Comparison of ENCODE assay signal across 9 mouse cellular contexts in the genomic region with DNA sequence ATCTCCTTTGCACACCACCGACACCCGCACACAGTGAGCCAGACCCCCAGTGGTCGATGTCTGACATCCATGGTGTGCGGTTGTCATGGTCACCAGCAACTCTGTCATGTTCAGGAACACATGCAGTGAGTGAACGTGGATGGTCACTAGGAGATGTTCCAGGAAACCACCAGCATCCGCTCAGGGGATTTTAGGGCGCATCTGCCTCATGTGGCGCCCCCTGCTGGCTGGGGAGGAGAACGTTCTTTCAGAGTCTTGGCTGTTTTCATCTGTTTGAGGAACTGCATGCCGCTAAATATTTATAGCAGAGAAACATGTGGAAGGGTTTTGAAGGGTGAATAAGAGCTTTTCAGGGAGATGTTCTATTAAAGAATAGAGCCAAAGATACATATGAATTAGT.
DNase-seq lines count a peak whose midpoint lies in the region; ATAC-seq and TF ChIP-seq lines count a peak whose summit lies in the region.
"Had no signal": no experiment of that assay in that cellular context is flagged by ENCODE, and none has a peak within 500 bp of the region (broad histone marks: within the 10 kb centered on the region; RNA-seq: fewer than 3 reads in every experiment).

No protein-coding gene starts in this region.

- H3K27ac ChIP-seq in forebrain, embryonic 11.5 days (ENCODE audit: low read depth, low read length), result no peak overlapping the region
- H3K27ac ChIP-seq in forebrain, embryonic 15.5 days (replicated peaks), result no peak overlapping the region
- no peak overlapping the region for H3K27ac ChIP-seq in olfactory bulb, adult 2 months (ENCODE audit: insufficient read depth, low read depth, low read length)
- H3K27ac ChIP-seq: embryonic facial prominence, embryonic 13.5 days had no signal

- no peak overlapping the region for H3K4me3 ChIP-seq in forebrain, embryonic 11.5 days (ENCODE audit: low read depth, low read length)
- H3K4me3 ChIP-seq in forebrain, embryonic 15.5 days, result no peak overlapping the region
- no peak overlapping the region for H3K4me3 ChIP-seq in lung, adult 2 months (replicated peaks; ENCODE audit: extremely low read depth, low read depth, low read length)
- no peak overlapping the region for H3K4me3 ChIP-seq in olfactory bulb, adult 2 months (ENCODE audit: insufficient read depth, low read depth, low read length)
- H3K4me3 ChIP-seq: embryonic facial prominence, embryonic 13.5 days had no signal

- no peak for ATAC-seq in forebrain, embryonic 11.5 days (replicated peaks; ENCODE audit: low FRiP score)
- no peak for ATAC-seq in forebrain, embryonic 15.5 days (replicated peaks)

- no peaks in the 10 kb centered on the region for H3K9me3 ChIP-seq in forebrain, embryonic 11.5 days (ENCODE audit: control insufficient read depth, low read length)
- H3K9me3 ChIP-seq in forebrain, embryonic 15.5 days, result no peaks in the 10 kb centered on the region
- H3K9me3 ChIP-seq: embryonic facial prominence, embryonic 13.5 days had no signal

- H3K27me3 ChIP-seq in forebrain, embryonic 11.5 days (ENCODE audit: control insufficient read depth, insufficient read depth, low read length), result no peaks in the 10 kb centered on the region
- no peaks in the 10 kb centered on the region for H3K27me3 ChIP-seq in forebrain, embryonic 15.5 days

- WGBS in forebrain, embryonic 11.5 days, result 67% methylated on average over 10 of the region's 10 CpGs
- 64% methylated on average over 10 of the region's 10 CpGs for WGBS in forebrain, embryonic 15.5 days
- 64% methylated on average over 10 of the region's 10 CpGs for WGBS in lung, adult 2 months
- 55% methylated on average over 10 of the region's 10 CpGs for WGBS in olfactory bulb, adult 2 months

- H3K9ac ChIP-seq in forebrain, embryonic 11.5 days (ENCODE audit: low read length), result no peak overlapping the region
- no peak overlapping the region for H3K9ac ChIP-seq in forebrain, embryonic 15.5 days (replicated peaks)
- H3K9ac ChIP-seq: embryonic facial prominence, embryonic 13.5 days had no signal

- peaks cover 15% of the 10 kb centered on the region for H3K4me1 ChIP-seq in forebrain, embryonic 11.5 days (replicated peaks; ENCODE audit: control insufficient read depth, insufficient read depth, low read length)
- peaks cover 15% of the 10 kb centered on the region for H3K4me1 ChIP-seq in forebrain, embryonic 15.5 days
- H3K4me1 ChIP-seq in lung, adult 2 months (ENCODE audit: control insufficient read depth, insufficient read depth, low read length), result no peaks in the 10 kb centered on the region
- peaks cover 15% of the 10 kb centered on the region; the same call in 1 of the 2 replicates for H3K4me1 ChIP-seq in olfactory bulb, adult 2 months (ENCODE audit: control insufficient read depth, insufficient read depth, low read length)

- TF ChIP-seq POLR2A in lung, adult 2 months (IDR thresholded peaks at IDR 0.05; ENCODE audit: borderline replicate concordance, extremely low read depth, low read depth, low read length), result no peak
- no peak for TF ChIP-seq POLR2A in olfactory bulb, adult 2 months (IDR thresholded peaks at IDR 0.05; ENCODE audit: insufficient read depth, low read depth, low read length)

- DNase-seq in forebrain, embryonic 11.5 days (ENCODE audit: low spot score), result peak; percentile 69
- no peak for DNase-seq in lung, adult 2 months
- DNase-seq in lung, postnatal 25 days (ENCODE audit: low spot score), result no peak
- DNase-seq in cerebellum, adult 11-12 months, result peak; percentile 52
- no peak for DNase-seq in urinary bladder, postnatal 10 days (ENCODE audit: low spot score)
- DNase-seq in natural killer cell, adult 2 months (ENCODE audit: low spot score in 2 of 2), result no peak

- TF ChIP-seq CTCF in lung, adult 2 months (IDR thresholded peaks at IDR 0.05; ENCODE audit: insufficient read depth, low read length), result peak; percentile 49
- TF ChIP-seq CTCF in olfactory bulb, adult 2 months (IDR thresholded peaks at IDR 0.05; ENCODE audit: insufficient read depth, low read depth, low read length), result peak; percentile 53; the same call in 1 of the 2 replicates

- H3K4me2 ChIP-seq in forebrain, embryonic 11.5 days (ENCODE audit: low read depth, low read length, severe bottlenecking), result no peak overlapping the region
- no peak overlapping the region for H3K4me2 ChIP-seq in forebrain, embryonic 15.5 days (replicated peaks)
- H3K4me2 ChIP-seq: embryonic facial prominence, embryonic 13.5 days had no signal

- H3K36me3 ChIP-seq in forebrain, embryonic 11.5 days (ENCODE audit: control insufficient read depth, insufficient read depth, low read length), result no peaks in the 10 kb centered on the region
- H3K36me3 ChIP-seq in forebrain, embryonic 15.5 days, result no peaks in the 10 kb centered on the region
- H3K36me3 ChIP-seq: embryonic facial prominence, embryonic 13.5 days had no signal

Comparison
In these comparisons a context has a peak if more than half of its experiments do, and no peak if none do; other contexts are left out.
1. DNase-seq: peak in forebrain, embryonic 11.5 days (single experiment) and cerebellum, adult 11-12 months (single experiment); none in lung, adult 2 months (single experiment), lung, postnatal 25 days (single experiment), urinary bladder, postnatal 10 days (single experiment) and natural killer cell, adult 2 months (0 of 2).